Mouse (Mus musculus) Patski (cell line): ENCODE measurements at regions not wholly inside any gene's neighbourhood (a gene's known extent, or its start where the extent isn't known, plus 50 kb on each side); places are given as distances from the start of the nearest gene placed in this dataset.

Experiments
- ATAC-seq: fragments of 100-300 bp; one replicate; pipeline ENCODE4 v1.8.0; 2021
- CTCF ChIA-PET: fragments of 350-600 bp; sonication (Branson Sonifier 250); formaldehyde crosslinking; loops from one replicate; lab custom pipeline; 2022; ENCODE audit warnings: inconsistent platforms; lab: Charles Lee
- POLR2A ChIA-PET: fragments of 350-600 bp; sonication (Branson Sonifier 250); formaldehyde crosslinking; loops from one replicate; lab custom pipeline; 2022; ENCODE audit warnings: antibody characterized with exemption, inconsistent platforms; lab: Charles Lee
- DNase-seq: peaks from one replicate; pipeline ENCODE4 v3.0.0-alpha.2; 2011; ENCODE audit warnings: low read depth, low spot score
- H3K27me3 ChIP-seq: fragments of 371-371 bp; one replicate; pipeline ENCODE4 v1.5.1; 2021
- CTCF ChIP-seq: fragments of 100-300 bp; IDR thresholded peaks from one replicate; pipeline ENCODE4 v1.5.1; 2021
- in situ Hi-C: fragments of 300-500 bp; cut with MboI; formaldehyde crosslinking; loops from 3 replicates; pipeline ENCODE4 v1.11.1; 2018; ENCODE audit warnings: low pct_unique_long_range_greater_than_20kb, mixed read lengths

DNA sequence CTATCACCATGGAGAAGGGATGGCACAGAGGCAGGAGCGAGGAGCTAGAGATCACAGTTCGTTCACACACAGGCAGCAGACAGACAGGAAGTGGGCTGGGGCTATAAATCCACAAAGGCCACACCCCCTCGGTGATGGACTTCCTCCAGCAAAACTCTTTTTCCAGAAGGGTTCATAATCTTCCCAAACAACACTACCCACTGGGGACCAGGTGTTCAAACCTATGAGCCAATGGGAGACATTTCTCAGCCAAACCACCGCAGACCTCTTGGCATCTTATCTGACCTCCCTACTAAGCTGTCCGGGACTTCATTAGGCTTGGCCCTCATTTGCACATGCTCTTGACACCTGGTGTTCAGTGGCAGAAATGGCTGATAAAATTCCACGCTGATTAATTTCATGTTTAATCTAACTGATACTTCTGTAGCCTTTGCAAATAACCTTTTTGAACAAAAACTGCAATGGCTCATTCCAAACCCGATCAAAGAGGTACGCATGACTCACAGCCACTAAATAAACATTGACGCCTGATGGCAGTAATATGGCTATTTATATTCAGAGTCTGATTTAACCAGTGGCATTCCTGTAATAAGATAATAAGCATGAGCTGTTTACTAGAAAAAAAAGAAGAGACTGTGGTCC lies 131.0 kb upstream of the Egln3 start:
- no peak for TF ChIP-seq CTCF
- POLR2A ChIA-PET, result no interaction called here
- in situ Hi-C loops, result no loop called here
- CTCF ChIA-PET, result no interaction called here
- no peaks in the 10 kb centered on the region for H3K27me3 ChIP-seq
- DNase-seq (no peak), ATAC-seq (no peak)

- ATAC-seq (no peak), DNase-seq (no peak)
- POLR2A ChIA-PET, result no interaction called here
- no peak for TF ChIP-seq CTCF
- CTCF ChIA-PET, result no interaction called here
- in situ Hi-C loops, result no loop called here
- H3K27me3 ChIP-seq, result no peaks in the 10 kb centered on the region
Measured at GRCm38 (mm10) chr12:54333632-54334321, 130.1 kb upstream of the Egln3 start.

DNA sequence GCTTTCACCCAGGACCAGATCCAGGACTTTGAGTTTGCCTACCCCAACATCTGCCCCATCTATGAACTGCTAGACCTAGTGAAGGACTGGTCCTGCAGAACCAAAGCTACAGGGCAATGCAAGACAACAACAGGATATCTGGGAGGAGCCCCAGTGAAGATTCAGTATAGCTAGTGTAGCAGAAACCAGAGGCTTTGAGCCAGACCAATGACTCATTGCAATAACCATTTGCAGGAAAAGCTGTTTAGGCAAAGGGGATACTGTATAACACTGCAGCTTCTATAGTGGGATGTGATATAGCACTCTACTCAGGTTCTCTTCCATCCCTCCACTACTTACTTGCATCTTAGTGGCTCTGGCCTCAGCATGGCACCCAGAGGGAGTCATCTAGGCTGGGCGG lies 123.8 kb upstream of the Egln3 start:
- TF ChIP-seq CTCF, result no peak
- no peaks in the 10 kb centered on the region for H3K27me3 ChIP-seq
- DNase-seq (peak; percentile 27), ATAC-seq (peak; percentile 87)
- in situ Hi-C loops, result no loop called here
- ChIA-PET CTCF (interaction anchor here (1.8 kb wide), 1 partner anchor 9 kb away, joined by 6 read pairs; no protein-coding TSS in a partner anchor), POLR2A (no interaction called here)

GRCm38 (mm10) chr12:54326571-54326970 lies 122.9 kb upstream of the Egln3 start:
- H3K27me3 ChIP-seq, result no peaks in the 10 kb centered on the region
- DNase-seq, result no peak
- ATAC-seq, result no peak
- ChIA-PET CTCF (interaction anchor here (1.8 kb wide), 1 partner anchor 10 kb away, joined by 6 read pairs; no protein-coding TSS in a partner anchor), POLR2A (no interaction called here)
- in situ Hi-C loops, result no loop called here
- TF ChIP-seq CTCF, result no peak

- no peak for DNase-seq
Measured at GRCm38 (mm10) chr12:54320533-54320932, 116.9 kb upstream of the Egln3 start.

DNA sequence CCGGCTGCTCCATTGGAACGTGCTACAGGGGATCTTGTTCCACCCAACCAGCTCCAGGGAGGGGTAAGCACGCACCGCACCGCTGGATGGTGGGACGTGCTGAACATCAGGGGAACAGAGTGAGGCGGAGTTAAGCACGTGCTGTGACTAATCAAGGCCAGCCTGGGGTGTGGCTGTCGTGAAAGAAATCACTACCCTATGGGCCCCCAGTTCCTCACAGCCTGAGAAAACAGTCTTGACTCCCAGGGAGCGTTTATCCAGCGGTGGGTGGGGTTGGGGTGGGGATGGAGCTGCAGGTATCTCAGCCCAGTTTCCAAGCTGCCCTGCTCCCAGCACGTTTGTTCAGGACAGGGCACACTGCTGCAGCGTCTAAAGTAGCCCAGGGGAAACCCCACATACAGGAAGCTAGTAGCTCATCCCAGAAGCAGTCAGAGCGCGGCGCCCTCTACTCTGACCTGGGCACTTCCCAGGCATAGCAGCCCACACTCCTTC lies 113.4 kb upstream of the Egln3 start:
- no peak for TF ChIP-seq CTCF
- POLR2A ChIA-PET, result no interaction called here
- no peak for ATAC-seq

More at GRCm38 (mm10) chr12:54320533-54320932, 116.9 kb upstream of the Egln3 start:
- CTCF ChIA-PET, result interaction anchor here (1.0 to 1.2 kb wide), 2 partner anchors 17 to 78 kb away, joined by 3 read pairs; no protein-coding TSS in a partner anchor
- TF ChIP-seq CTCF, result no peak
- no peak for ATAC-seq
- in situ Hi-C loops, result no loop called here
- no peaks in the 10 kb centered on the region for H3K27me3 ChIP-seq
- POLR2A ChIA-PET, result no interaction called here

DNA sequence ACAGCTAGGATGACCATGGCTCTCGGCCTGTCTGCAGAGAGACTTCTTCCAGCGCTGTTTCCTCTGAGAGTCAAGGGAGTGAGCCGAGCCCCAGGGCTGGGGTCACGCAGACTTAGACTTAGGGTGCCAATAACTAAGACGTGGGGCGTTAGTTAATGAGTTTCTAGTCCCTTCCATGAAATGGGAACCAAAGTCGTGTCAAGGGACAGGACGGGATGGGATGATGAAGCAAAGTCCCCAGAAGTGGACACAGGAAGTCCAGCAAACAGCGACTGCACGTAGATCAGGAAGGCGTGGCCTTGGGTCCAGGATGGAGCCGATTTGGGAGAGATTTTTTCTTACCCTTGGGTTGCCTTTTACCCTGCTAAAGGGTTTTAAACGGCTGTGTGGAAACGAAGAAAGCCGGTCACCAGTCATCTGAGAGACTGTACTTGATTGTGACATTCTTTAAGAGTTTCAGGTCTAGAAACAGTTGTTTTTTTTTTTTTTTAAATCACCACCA lies 112.5 kb upstream of the Egln3 start:
- in situ Hi-C loops, result no loop called here
- DNase-seq (no peak), ATAC-seq (no peak)
- no peaks in the 10 kb centered on the region for H3K27me3 ChIP-seq
- TF ChIP-seq CTCF, result no peak
- POLR2A ChIA-PET, result no interaction called here
- CTCF ChIA-PET, result no interaction called here

More for the DNA sequence above, 113.4 kb upstream of the Egln3 start:
- in situ Hi-C loops, result no loop called here
- CTCF ChIA-PET, result no interaction called here
- no peaks in the 10 kb centered on the region for H3K27me3 ChIP-seq
- DNase-seq, result no peak

DNA sequence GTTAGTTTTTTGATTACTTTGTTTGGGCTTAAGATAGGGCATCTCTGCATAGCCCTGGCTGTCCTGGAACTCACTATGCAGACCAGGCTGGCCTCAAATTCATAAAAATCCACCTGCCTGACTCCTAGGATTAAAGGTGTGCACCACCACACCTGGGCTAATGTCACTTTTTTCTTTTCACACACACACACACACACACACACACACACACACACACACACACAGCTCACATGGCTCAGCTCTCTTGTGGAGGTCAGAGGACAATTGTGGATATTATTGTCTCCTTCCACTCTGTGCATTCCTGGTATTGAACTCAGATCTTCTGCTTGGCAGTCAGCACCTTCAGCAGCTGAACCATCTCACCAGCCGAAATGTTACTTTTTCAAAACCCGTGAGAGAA lies 110.5 kb upstream of the Egln3 start:
- no peak for TF ChIP-seq CTCF
- in situ Hi-C loops, result no loop called here

DNA sequence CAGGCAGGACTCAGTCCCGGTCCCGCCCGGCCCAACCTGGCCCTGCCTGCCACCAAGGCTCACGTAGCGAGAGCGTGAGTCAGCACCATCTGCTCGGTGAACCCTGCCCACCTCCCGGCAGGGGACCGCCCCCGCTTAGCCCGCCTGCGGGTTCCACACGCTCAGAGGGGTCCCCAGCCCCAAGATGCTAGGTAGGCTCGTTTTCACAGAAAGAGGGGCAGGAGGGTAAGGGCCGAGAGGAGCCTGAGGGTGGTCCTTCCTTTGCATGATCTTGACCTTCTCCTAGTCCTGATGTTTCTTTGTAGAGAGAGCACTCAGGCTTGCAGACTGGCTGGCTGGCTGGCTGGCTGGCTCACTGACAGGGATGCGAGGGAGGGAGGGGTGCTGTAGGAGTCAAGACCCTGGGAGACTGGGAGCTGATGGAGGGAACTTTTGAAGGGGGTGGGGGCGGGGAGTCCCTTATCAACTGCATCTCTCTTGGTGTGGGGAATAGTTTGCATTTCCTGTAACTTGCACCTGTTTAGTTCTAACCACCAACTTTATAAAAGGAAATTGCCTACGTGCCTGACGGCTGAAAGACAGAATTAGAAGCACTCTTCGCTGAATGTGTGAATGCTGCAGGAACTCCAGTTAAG lies 109.7 kb upstream of the Egln3 start:
- no peak for TF ChIP-seq CTCF
- peak; percentile 97 for ATAC-seq
- in situ Hi-C loops, result no loop called here

More for the DNA sequence above, 110.5 kb upstream of the Egln3 start:
- ATAC-seq, result no peak
- CTCF ChIA-PET, result no interaction called here
- POLR2A ChIA-PET, result no interaction called here
- DNase-seq, result no peak
- no peaks in the 10 kb centered on the region for H3K27me3 ChIP-seq

DNA sequence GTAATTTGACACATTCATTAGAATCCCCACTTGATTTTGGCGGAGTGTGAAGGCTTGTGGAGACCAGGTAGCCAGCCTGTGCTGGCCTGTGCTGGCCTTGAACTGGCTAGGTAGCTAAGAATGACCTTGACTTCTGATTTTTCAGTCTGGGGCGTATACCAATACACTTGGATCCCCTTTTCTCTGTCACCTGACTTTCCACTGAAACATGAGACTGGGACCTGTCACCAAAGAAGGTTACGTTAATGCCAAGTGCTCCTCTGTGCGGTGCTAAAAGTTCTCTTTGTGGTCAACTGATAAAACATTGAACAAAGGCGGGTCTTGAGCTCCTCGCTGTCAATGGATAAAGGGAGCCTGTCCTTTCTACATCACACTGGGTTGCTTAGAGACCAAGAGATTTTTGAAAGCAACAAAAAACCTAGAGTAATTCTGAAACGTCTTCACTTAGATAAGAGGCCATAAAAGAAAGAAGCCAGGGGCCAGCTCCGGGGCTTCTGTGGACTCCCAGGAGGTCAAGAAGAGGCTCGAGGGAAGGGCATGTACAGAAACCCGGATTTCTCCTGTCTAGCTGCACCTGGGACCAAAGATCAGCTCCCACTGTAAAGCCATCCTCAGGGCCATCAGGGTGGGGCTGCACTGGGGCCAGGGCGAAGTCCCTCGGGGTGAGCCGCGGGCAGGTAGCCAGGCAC lies 109.0 kb upstream of the Egln3 start:
- ATAC-seq (no peak), DNase-seq (no peak)
- POLR2A ChIA-PET, result no interaction called here
- CTCF ChIA-PET, result interaction anchor here (1.0 kb wide), 1 partner anchor 112 kb away, joined by 3 read pairs; no protein-coding TSS in a partner anchor
- TF ChIP-seq CTCF, result no peak
- in situ Hi-C loops, result no loop called here
- H3K27me3 ChIP-seq, result no peaks in the 10 kb centered on the region

More for the DNA sequence above, 109.7 kb upstream of the Egln3 start:
- ChIA-PET CTCF (interaction anchor here (1.0 kb wide), 1 partner anchor 112 kb away, joined by 3 read pairs; no protein-coding TSS in a partner anchor), POLR2A (no interaction called here)
- DNase-seq, result peak; percentile 54
- H3K27me3 ChIP-seq, result no peaks in the 10 kb centered on the region
